Mouse (Mus musculus) testis, adult 2 months (tissue): ENCODE measurements at regions not wholly inside any gene's neighbourhood (a gene's known extent, or its start where the extent isn't known, plus 50 kb on each side); places are given as distances from the start of the nearest gene placed in this dataset.

ENCODE experiments used
- H3K27ac ChIP-seq: fragments of 200-500 bp; 2 replicates; pipeline ENCODE4 v1.5.1; 2012; ENCODE audit warnings: low read depth, low read length; ENCODE audit not compliant: control insufficient read depth, insufficient read depth
- H3K27me3 ChIP-seq: fragments of 200-500 bp; 2 replicates; pipeline ENCODE4 v1.6.1; 2012; ENCODE audit warnings: mild to moderate bottlenecking, low read length, moderate library complexity; ENCODE audit not compliant: control insufficient read depth, insufficient read depth
- H3K36me3 ChIP-seq: fragments of 200-500 bp; 2 replicates; pipeline ENCODE4 v1.6.1; 2012; ENCODE audit warnings: mild to moderate bottlenecking, low read length; ENCODE audit not compliant: control insufficient read depth, insufficient read depth
- H3K4me1 ChIP-seq: fragments of 200-500 bp; 2 replicates; pipeline ENCODE4 v1.6.1; 2012; ENCODE audit warnings: low read length; ENCODE audit not compliant: control insufficient read depth, insufficient read depth
- H3K4me3 ChIP-seq: fragments of 200-500 bp; 2 replicates; pipeline ENCODE4 v1.5.1; 2012; ENCODE audit warnings: low read depth, mild to moderate bottlenecking, low read length, moderate library complexity, mixed read lengths; ENCODE audit not compliant: control insufficient read depth
- CTCF ChIP-seq: fragments of 200-500 bp; IDR thresholded peaks from 2 replicates; pipeline ENCODE4 v1.5.1; 2012; ENCODE audit warnings: low read depth, mild to moderate bottlenecking, inconsistent platforms, low read length, moderate library complexity; ENCODE audit not compliant: control insufficient read depth, insufficient read depth, insufficient replicate concordance
- POLR2A ChIP-seq: fragments of 200-500 bp; IDR thresholded peaks from 2 replicates; pipeline ENCODE4 v1.6.1; 2012; ENCODE audit warnings: low read depth, mild to moderate bottlenecking, inconsistent platforms, low read length, moderate library complexity; ENCODE audit not compliant: control insufficient read depth

GRCm38 (mm10) chr15:68556133-68556532, 2055.4 kb upstream of the Lrrc6 start:
- Histone ChIP-seq H3K27ac (no peak overlapping the region), H3K36me3 (no peaks in the 10 kb centered on the region), H3K27me3 (no peaks in the 10 kb centered on the region), H3K4me1 (no peaks in the 10 kb centered on the region), H3K4me3 (no peak overlapping the region)
- TF ChIP-seq CTCF (no peak), POLR2A (no peak)

GRCm38 (mm10) chr15:68536055-68536325, 2035.3 kb upstream of the Lrrc6 start:
- Histone ChIP-seq H3K36me3 (no peaks in the 10 kb centered on the region), H3K27me3 (no peaks in the 10 kb centered on the region), H3K4me1 (no peaks in the 10 kb centered on the region), H3K27ac (no peak overlapping the region), H3K4me3 (no peak overlapping the region)
- TF ChIP-seq CTCF (no peak), POLR2A (no peak)

GRCm38 (mm10) chr15:68535297-68536054, 2034.8 kb upstream of the Lrrc6 start:
- no peak overlapping the region for H3K27ac ChIP-seq
- H3K4me1 ChIP-seq = no peaks in the 10 kb centered on the region
- no peak for TF ChIP-seq POLR2A
- TF ChIP-seq CTCF = no peak
- no peaks in the 10 kb centered on the region for H3K27me3 ChIP-seq
- H3K4me3 ChIP-seq = no peak overlapping the region
- H3K36me3 ChIP-seq = no peaks in the 10 kb centered on the region

- H3K36me3 ChIP-seq = no peaks in the 10 kb centered on the region
- H3K4me1 ChIP-seq = no peaks in the 10 kb centered on the region
- no peak overlapping the region for H3K4me3 ChIP-seq
- TF ChIP-seq POLR2A = no peak
- no peak for TF ChIP-seq CTCF
- H3K27ac ChIP-seq = no peak overlapping the region
- H3K27me3 ChIP-seq = no peaks in the 10 kb centered on the region
These were observed 2020.0 kb upstream of the Lrrc6 start for GRCm38 (mm10) chr15:68520759-68521158.

GRCm38 (mm10) chr15:68512431-68512830, 2011.7 kb upstream of the Lrrc6 start:
- Histone ChIP-seq H3K36me3 (no peaks in the 10 kb centered on the region), H3K4me3 (no peak overlapping the region), H3K27ac (no peak overlapping the region), H3K27me3 (no peaks in the 10 kb centered on the region), H3K4me1 (no peaks in the 10 kb centered on the region)
- TF ChIP-seq POLR2A (no peak), CTCF (no peak)

GRCm38 (mm10) chr15:68508190-68508589, 2007.5 kb upstream of the Lrrc6 start:
- Histone ChIP-seq H3K27me3 (no peaks in the 10 kb centered on the region), H3K4me1 (no peaks in the 10 kb centered on the region), H3K27ac (no peak overlapping the region), H3K36me3 (no peaks in the 10 kb centered on the region), H3K4me3 (no peak overlapping the region)
- no peak for TF ChIP-seq POLR2A
- no peak for TF ChIP-seq CTCF

- H3K27me3 ChIP-seq = no peaks in the 10 kb centered on the region
- H3K4me3 ChIP-seq = no peak overlapping the region
- TF ChIP-seq POLR2A = no peak
- TF ChIP-seq CTCF = no peak
- no peaks in the 10 kb centered on the region for H3K4me1 ChIP-seq
- H3K27ac ChIP-seq = no peak overlapping the region
- no peaks in the 10 kb centered on the region for H3K36me3 ChIP-seq
These were observed 2005.4 kb upstream of the Lrrc6 start for GRCm38 (mm10) chr15:68506093-68506492.
